ENCODE assay signal across 8 mouse cellular contexts in the genomic region with DNA sequence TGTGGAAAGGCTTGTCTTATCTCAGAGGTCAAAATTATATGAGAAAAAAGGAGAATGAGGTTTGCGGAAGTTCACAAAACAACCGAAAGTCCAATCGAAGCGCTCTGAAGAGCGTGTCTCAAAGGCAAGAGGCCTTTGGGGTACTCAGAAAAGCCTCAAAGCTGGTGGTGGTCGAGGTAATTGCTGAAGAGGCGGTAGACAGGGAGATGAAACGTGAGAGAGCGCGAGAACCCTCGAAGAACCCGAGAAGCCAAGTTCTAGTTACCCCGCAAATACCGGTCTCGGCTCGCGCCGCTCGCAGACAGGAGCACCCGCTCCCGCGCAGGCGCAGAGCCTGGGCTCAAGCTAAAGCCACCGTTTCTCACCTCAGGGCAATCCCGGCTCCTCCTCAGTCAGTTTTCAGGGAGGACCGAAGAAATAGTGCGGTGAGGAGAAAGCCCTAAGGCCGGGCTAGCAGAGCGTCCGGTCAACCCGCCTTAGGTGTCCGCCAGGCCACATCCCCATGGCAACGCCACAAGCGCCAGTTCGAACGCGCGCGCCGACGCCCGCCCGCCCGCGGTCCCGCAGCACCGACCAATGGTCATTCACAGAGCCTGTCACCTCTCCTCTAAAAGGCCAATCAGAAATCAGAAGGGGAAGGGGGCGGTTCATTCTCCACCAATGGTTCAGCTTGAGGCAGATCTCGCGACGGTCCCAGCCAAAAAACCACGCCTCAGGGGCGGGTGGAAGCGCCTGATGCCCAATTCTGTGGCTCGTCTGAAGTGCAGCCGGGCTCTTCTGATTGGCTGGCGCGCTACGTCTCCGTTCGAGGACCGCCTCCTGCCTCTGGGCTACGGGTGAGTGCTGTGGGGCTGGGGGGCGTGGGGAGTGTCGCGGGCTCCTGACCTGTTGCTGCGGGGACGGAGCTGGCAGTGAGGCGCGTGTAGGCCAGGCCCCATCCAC. TPM values are rescaled to one million over a fixed set of nuclear protein-coding genes. Genes with fewer than 3 reads are reported as not detected.
A peak's percentile ranks its signal among the peaks of the same experiment; 100 is the strongest.
DNase-seq lines count a peak whose midpoint lies in the region; ATAC-seq lines count a peak whose summit lies in the region.

A gene (minus strand): TSS at position 543 of the 942 bp plus-strand sequence.
A gene (plus strand): TSS at position 807 of the 942 bp plus-strand sequence.

- no peaks in the 10 kb centered on the region for H3K9me3 ChIP-seq in hindbrain, embryonic 15.5 days

- peaks cover 21% of the 10 kb centered on the region for H3K4me1 ChIP-seq in hindbrain, embryonic 15.5 days (replicated peaks)

- ATAC-seq in hindbrain, embryonic 15.5 days (ENCODE audit: low FRiP score, low read depth) = peak; percentile 99

- DNase-seq in T-cell, adult 2 months (ENCODE audit: low spot score) = peak; percentile 99
- peak; percentile 96 for DNase-seq in cerebellum, postnatal 36 days
- peak; percentile 97 to 98 for DNase-seq in frontal cortex, postnatal 36 days (ENCODE audit: low spot score in 2 of 2)
- DNase-seq in left cerebral cortex, adult 11 months (ENCODE audit: low spot score) = peak; percentile 97
- peak; percentile 98 to 99 for DNase-seq in lung, postnatal 4 days
- DNase-seq in retina, postnatal 7 days (ENCODE audit: low read depth, low spot score) = peak; percentile 98
- DNase-seq in urinary bladder, adult 2 months (ENCODE audit: low spot score) = peak; percentile 89

- H3K4me3 ChIP-seq in hindbrain, embryonic 15.5 days = peak within 1 kb of the TSS; percentile 65

- H3K9ac ChIP-seq in hindbrain, embryonic 15.5 days = peak within 1 kb of the TSS; percentile 75

- H3K4me2 ChIP-seq in hindbrain, embryonic 15.5 days = peak within 1 kb of the TSS; percentile 72

- H3K36me3 ChIP-seq in hindbrain, embryonic 15.5 days = no peaks in the 10 kb centered on the region

- no peaks in the 10 kb centered on the region for H3K27me3 ChIP-seq in hindbrain, embryonic 15.5 days

- H3K27ac ChIP-seq in hindbrain, embryonic 15.5 days (replicated peaks) = peak within 1 kb of the TSS; percentile 86

- WGBS in hindbrain, embryonic 15.5 days = under 1% methylated on average over 70 of the region's 70 CpGs

RNA-seq across cellular contexts. Expression of the first gene that starts in this region (rescaled TPM):
- polyA plus RNA-seq in hindbrain, embryonic 15.5 days (2015; fragmentation: Nextera tagmentation; extraction: Ambion mirVana) = 2.9 and 4.1 TPM in 2 replicates
- 0.53 and 0.61 TPM in 2 replicates for polyA plus RNA-seq in urinary bladder, adult 2 months (2012; rRNA removed)

RNA-seq across cellular contexts. Expression of the second gene that starts in this region (rescaled TPM):
- polyA plus RNA-seq in hindbrain, embryonic 15.5 days (2015; fragmentation: Nextera tagmentation; extraction: Ambion mirVana) = 68.3 and 76.0 TPM in 2 replicates
- 29.5 and 34.6 TPM in 2 replicates for polyA plus RNA-seq in urinary bladder, adult 2 months (2012; rRNA removed)

Comparison
In these comparisons a context has a peak if more than half of its experiments do, and no peak if none do; other contexts are left out.
1. Peak in every context shown above with its lines: DNase-seq, ATAC-seq, H3K4me3 ChIP-seq and H3K27ac ChIP-seq.